Mouse (Mus musculus): ENCODE results near the gene Rnf2. TPM values are rescaled to one million over a fixed set of nuclear protein-coding genes. Genes with fewer than 3 reads are reported as not detected.

The Rnf2 gene
- polyA plus RNA-seq, 1 experiment from 2014 or later, result 94.1 TPM

- Histone ChIP-seq H3K4me3 (ENCODE audit: low read depth, low read length) (peak overlapping the region; percentile 88), H3K27me3 (ENCODE audit: control insufficient read depth, insufficient read depth, low read length) (no peaks in the 10 kb centered on the region), H3K4me1 (ENCODE audit: control insufficient read depth, insufficient read depth, low read length) (peaks cover 11% of the 10 kb centered on the region), H3K4me2 (replicated peaks; ENCODE audit: low read depth, low read length) (peak overlapping the region; percentile 49), H3K9me3 (ENCODE audit: control insufficient read depth, low read depth, low read length) (no peaks in the 10 kb centered on the region), H3K27ac (ENCODE audit: low read length) (peak overlapping the region; percentile 97; the same call in 1 of the 2 replicates), H3K9ac (replicated peaks; ENCODE audit: low read depth, low read length) (peak overlapping the region; percentile 93), H3K36me3 (ENCODE audit: control insufficient read depth, insufficient read depth, low read length) (peaks cover 3% of the 10 kb centered on the region; the same call in 1 of the 2 replicates)
- no peak for ATAC-seq (ENCODE audit: insufficient number of reproducible peaks, insufficient read depth, low FRiP score, low read depth)
- WGBS, result 32% methylated on average over 9 of the region's 9 CpGs
These were observed 71.4 kb downstream of the Rnf2 start for GRCm38 (mm10) chr1:151429316-151429715.

- Histone ChIP-seq H3K9me3 (ENCODE audit: control insufficient read depth, low read depth, low read length) (no peaks in the 10 kb centered on the region), H3K27ac (ENCODE audit: low read length) (peak within 1 kb of the TSS; percentile 97), H3K4me3 (ENCODE audit: low read depth, low read length) (peak within 1 kb of the TSS; percentile 88), H3K27me3 (ENCODE audit: control insufficient read depth, insufficient read depth, low read length) (no peaks in the 10 kb centered on the region), H3K36me3 (ENCODE audit: control insufficient read depth, insufficient read depth, low read length) (no peaks in the 10 kb centered on the region; the same call in 1 of the 2 replicates), H3K4me2 (replicated peaks; ENCODE audit: low read depth, low read length) (peak within 1 kb of the TSS; percentile 58), H3K4me1 (ENCODE audit: control insufficient read depth, insufficient read depth, low read length) (peaks cover 11% of the 10 kb centered on the region), H3K9ac (replicated peaks; ENCODE audit: low read depth, low read length) (peak within 1 kb of the TSS; percentile 93)
- under 1% methylated on average over 74 of the region's 74 CpGs for WGBS
- ATAC-seq (ENCODE audit: insufficient number of reproducible peaks, insufficient read depth, low FRiP score, low read depth), result peak; percentile 99
These were observed 72.2 kb downstream of the Rnf2 start, which contains the start of the genes Swt1 and Trmt1l for GRCm38 (mm10) chr1:151428263-151429221. Gene Swt1 (minus strand): TSS chr1:151428455. Gene Trmt1l (plus strand): TSS chr1:151428542.

- under 1% methylated on average over 26 of the region's 26 CpGs for WGBS
- Histone ChIP-seq H3K4me2 (replicated peaks; ENCODE audit: low read depth, low read length) (peak overlapping the region; percentile 58), H3K27ac (ENCODE audit: low read length) (peak overlapping the region; percentile 77; the same call in 1 of the 2 replicates), H3K4me3 (ENCODE audit: low read depth, low read length) (peak overlapping the region; percentile 88), H3K9ac (replicated peaks; ENCODE audit: low read depth, low read length) (peak overlapping the region; percentile 71), H3K27me3 (ENCODE audit: control insufficient read depth, insufficient read depth, low read length) (no peaks in the 10 kb centered on the region), H3K36me3 (ENCODE audit: control insufficient read depth, insufficient read depth, low read length) (no peaks in the 10 kb centered on the region), H3K9me3 (ENCODE audit: control insufficient read depth, low read depth, low read length) (no peaks in the 10 kb centered on the region), H3K4me1 (ENCODE audit: control insufficient read depth, insufficient read depth, low read length) (peaks cover 11% of the 10 kb centered on the region)
- ATAC-seq (ENCODE audit: insufficient number of reproducible peaks, insufficient read depth, low FRiP score, low read depth), result peak; percentile 64
These were observed 72.9 kb downstream of the Rnf2 start for GRCm38 (mm10) chr1:151427888-151428262.

GRCm38 (mm10) chr1:151426947-151427600 lies 73.7 kb downstream of the Rnf2 start:
- Histone ChIP-seq H3K27me3 (ENCODE audit: control insufficient read depth, insufficient read depth, low read length) (no peaks in the 10 kb centered on the region), H3K4me3 (ENCODE audit: low read depth, low read length) (peak overlapping the region; percentile 88), H3K4me1 (ENCODE audit: control insufficient read depth, insufficient read depth, low read length) (peaks cover 11% of the 10 kb centered on the region), H3K9ac (replicated peaks; ENCODE audit: low read depth, low read length) (peak overlapping the region; percentile 18; the same call in 1 of the 2 replicates), H3K9me3 (ENCODE audit: control insufficient read depth, low read depth, low read length) (no peaks in the 10 kb centered on the region), H3K27ac (ENCODE audit: low read length) (no peak overlapping the region), H3K36me3 (ENCODE audit: control insufficient read depth, insufficient read depth, low read length) (no peaks in the 10 kb centered on the region), H3K4me2 (replicated peaks; ENCODE audit: low read depth, low read length) (peak overlapping the region; percentile 58)
- ATAC-seq (ENCODE audit: insufficient number of reproducible peaks, insufficient read depth, low FRiP score, low read depth), result no peak
- WGBS, result 9% methylated on average over 7 of the region's 7 CpGs

GRCm38 (mm10) chr1:151422178-151422577 lies 78.6 kb downstream of the Rnf2 start:
- Histone ChIP-seq H3K9me3 (ENCODE audit: control insufficient read depth, low read depth, low read length) (no peaks in the 10 kb centered on the region), H3K27me3 (ENCODE audit: control insufficient read depth, insufficient read depth, low read length) (no peaks in the 10 kb centered on the region), H3K27ac (ENCODE audit: low read length) (no peak overlapping the region), H3K4me3 (ENCODE audit: low read depth, low read length) (no peak overlapping the region), H3K9ac (replicated peaks; ENCODE audit: low read depth, low read length) (no peak overlapping the region), H3K36me3 (ENCODE audit: control insufficient read depth, insufficient read depth, low read length) (peaks cover 15% of the 10 kb centered on the region), H3K4me1 (ENCODE audit: control insufficient read depth, insufficient read depth, low read length) (peaks cover 4% of the 10 kb centered on the region), H3K4me2 (replicated peaks; ENCODE audit: low read depth, low read length) (no peak overlapping the region)
- 62% methylated on average over 3 of the region's 3 CpGs for WGBS
- no peak for ATAC-seq (ENCODE audit: insufficient number of reproducible peaks, insufficient read depth, low FRiP score, low read depth)

- Histone ChIP-seq H3K27me3 (ENCODE audit: control insufficient read depth, insufficient read depth, low read length) (no peaks in the 10 kb centered on the region), H3K9ac (replicated peaks; ENCODE audit: low read depth, low read length) (no peak overlapping the region), H3K36me3 (ENCODE audit: control insufficient read depth, insufficient read depth, low read length) (peaks cover 16% of the 10 kb centered on the region), H3K4me1 (ENCODE audit: control insufficient read depth, insufficient read depth, low read length) (no peaks in the 10 kb centered on the region), H3K27ac (ENCODE audit: low read length) (no peak overlapping the region), H3K9me3 (ENCODE audit: control insufficient read depth, low read depth, low read length) (no peaks in the 10 kb centered on the region), H3K4me2 (replicated peaks; ENCODE audit: low read depth, low read length) (no peak overlapping the region), H3K4me3 (ENCODE audit: low read depth, low read length) (no peak overlapping the region)
- ATAC-seq (ENCODE audit: insufficient number of reproducible peaks, insufficient read depth, low FRiP score, low read depth), result no peak
- 86% methylated on average over 3 of the region's 3 CpGs for WGBS
These were observed 90.9 kb downstream of the Rnf2 start for GRCm38 (mm10) chr1:151409827-151410226.

Small RNAs within 50 kb of the gene (microRNA-seq; reads per million reads assigned to microRNA genes)
- gene Mir7682, result 0.78 reads per million

Other genes starting within 250 kb of the Rnf2 start
- 201 and 217 TPM in 2 replicates for gene Ivns1abp, start 156.5 kb downstream of the Rnf2 start, polyA plus RNA-seq (2014; fragmentation: Nextera tagmentation; extraction: Ambion mirVana)
- 31.9 and 33.6 TPM in 2 replicates for gene Swt1, start 72.5 kb downstream of the Rnf2 start, polyA plus RNA-seq (2014; fragmentation: Nextera tagmentation; extraction: Ambion mirVana)
- 42.3 and 44.7 TPM in 2 replicates for gene Trmt1l, start 72.4 kb downstream of the Rnf2 start, polyA plus RNA-seq (2014; fragmentation: Nextera tagmentation; extraction: Ambion mirVana)
- gene Fam129a, start 70.2 kb upstream of the Rnf2 start, polyA plus RNA-seq (2014; fragmentation: Nextera tagmentation; extraction: Ambion mirVana), result 9.0 and 9.1 TPM in 2 replicates

All from stomach, embryonic 14.5 days (tissue).